Mouse (Mus musculus): ENCODE data around the gene Pla2g3.

DNA sequence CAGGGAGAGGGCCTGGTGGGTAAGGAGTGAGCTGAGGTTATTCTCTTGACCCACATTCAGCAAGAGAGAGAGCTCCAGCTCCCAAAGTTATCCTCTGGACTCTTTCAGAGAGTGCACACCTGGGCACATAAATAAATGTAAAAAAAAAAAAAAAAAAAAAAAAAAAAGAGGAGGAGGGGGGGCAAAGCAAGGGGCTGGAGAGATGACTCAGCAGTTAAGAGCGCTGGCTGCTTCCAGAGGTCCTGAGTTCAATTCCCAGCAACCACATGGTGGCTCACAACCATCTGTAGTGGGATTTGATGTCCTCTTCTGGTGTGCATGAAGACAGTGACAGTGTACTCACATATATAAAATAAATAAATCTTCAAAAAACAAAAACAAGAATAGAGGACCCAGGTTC is 9.2 kb downstream of the Pla2g3 start:
- no peak for TF ChIP-seq CTCF (IDR thresholded peaks at IDR 0.05; ENCODE audit: low read depth, low read length)
- TF ChIP-seq POLR2A (IDR thresholded peaks at IDR 0.05; ENCODE audit: borderline replicate concordance, low read depth, low read length): no peak

Measured in bone marrow macrophage, adult 2 months (primary cell).